Mouse (Mus musculus) stomach, postnatal 0 days (tissue): Measurements from ENCODE around the gene Degs2.

ENCODE experiments used
- CTCF ChIP-seq: IDR thresholded peaks from 2 replicates; pipeline ENCODE4 v1.5.1; 2016; ENCODE audit warnings: antibody characterized with exemption, low read depth, mild to moderate bottlenecking, moderate library complexity
- EP300 ChIP-seq: optimal IDR thresholded peaks from 2 replicates; pipeline ENCODE3; 2016; ENCODE audit warnings: antibody characterized with exemption

GRCm38 (mm10) chr12:108701221-108701620 lies 894 bp downstream of the Degs2 start:
- TF ChIP-seq CTCF (no peak), EP300 (no peak)
